Mouse (Mus musculus): ENCODE measurements at regions not wholly inside any gene's neighbourhood (a gene's known extent, or its start where the extent isn't known, plus 50 kb on each side); places are given as distances from the start of the nearest gene placed in this dataset.

DNA sequence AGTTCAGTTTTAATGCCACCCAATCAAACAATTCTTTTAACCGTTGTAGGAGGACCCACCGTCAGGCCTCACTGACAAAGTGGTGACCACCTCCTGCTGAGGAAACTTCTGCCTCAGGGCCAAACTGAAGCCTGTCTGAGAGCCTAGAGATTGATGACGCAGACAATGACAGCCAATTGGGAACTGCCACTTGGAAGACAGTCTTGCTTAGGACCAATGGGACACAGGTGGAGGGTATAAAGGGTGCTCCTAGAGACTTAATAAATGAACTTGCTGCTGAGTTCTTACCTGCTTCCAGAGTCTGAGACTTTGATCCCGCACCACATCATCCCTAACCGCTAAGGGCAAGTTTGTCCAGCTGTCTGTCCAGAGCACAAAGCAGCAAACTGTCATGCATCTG lies 80.0 kb downstream of the Tbx4 start:
- in situ Hi-C loops (cut with MboI, MseI): no loop called here

DNA sequence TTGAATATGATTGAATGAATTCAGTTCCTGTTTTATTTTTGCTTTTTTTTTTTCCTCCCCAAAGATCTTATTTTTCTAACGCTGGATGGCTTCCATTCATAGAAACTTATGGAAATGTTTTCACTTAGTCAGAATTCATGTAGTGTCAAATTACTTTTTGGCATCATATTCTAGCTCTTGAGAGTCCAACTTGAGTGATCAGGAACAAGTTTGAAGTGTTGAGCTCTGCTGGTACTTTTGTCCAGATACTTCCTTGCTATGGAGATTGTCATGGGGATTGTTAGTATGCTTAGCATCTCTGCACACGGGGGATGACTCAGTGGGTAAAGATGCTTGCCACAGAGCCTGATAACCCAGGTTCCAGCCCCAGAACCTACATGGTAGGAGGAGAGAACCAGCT lies 84.1 kb downstream of the Tbx4 start:
- in situ Hi-C loops (cut with MboI, MseI): loop anchor here in 1 of 2 experiments (5.0 kb wide), 1 partner anchor 118 kb away; the partner anchor contains the start of gene Gm11444

DNA sequence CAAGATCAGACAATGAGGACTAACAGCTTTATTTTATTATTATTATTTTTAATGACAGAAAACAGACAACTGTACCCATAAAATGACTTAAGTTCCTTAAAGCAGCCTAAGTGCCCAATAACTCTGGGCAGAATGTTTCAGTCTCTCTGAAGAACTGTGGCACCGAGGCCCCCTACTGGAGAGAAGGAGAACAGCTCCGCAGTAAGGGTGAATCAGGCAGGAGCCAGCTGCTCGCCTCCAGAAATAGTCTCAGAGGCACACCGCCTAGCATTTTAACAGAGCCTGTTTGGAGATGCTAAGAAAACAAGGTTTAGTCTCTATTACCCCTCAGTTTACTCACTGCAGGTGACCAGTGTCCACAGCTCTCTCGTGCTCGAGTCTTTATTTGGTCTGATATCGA lies 86.2 kb downstream of the Tbx4 start:
- in situ Hi-C loops (cut with MboI, MseI): loop anchor here in 1 of 2 experiments (5.0 kb wide), 1 partner anchor 120 kb away; the partner anchor contains the start of gene Gm11444

DNA sequence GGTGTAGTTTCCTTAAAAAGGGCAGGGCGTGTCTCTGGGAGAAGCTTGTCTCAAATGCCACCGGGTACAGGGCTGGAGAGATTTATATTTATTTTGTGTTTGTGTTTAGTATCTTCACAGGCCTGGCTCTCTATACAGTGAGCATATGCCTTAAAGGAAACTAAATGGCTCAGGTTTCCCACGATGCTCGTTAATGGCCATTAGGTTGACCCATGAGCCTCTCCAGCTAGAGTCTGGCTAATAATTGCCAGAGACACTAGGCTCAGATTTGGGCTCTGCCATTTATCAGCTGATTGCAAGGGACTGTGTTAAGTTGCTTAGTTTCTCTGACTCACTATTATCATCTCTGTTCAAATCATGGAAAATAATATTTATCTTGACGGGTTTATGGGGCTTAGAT lies 87.5 kb downstream of the Tbx4 start:
- in situ Hi-C loops (cut with MboI, MseI): loop anchor here in 1 of 2 experiments (5.0 kb wide), 1 partner anchor 121 kb away; the partner anchor contains the start of gene Gm11444

DNA sequence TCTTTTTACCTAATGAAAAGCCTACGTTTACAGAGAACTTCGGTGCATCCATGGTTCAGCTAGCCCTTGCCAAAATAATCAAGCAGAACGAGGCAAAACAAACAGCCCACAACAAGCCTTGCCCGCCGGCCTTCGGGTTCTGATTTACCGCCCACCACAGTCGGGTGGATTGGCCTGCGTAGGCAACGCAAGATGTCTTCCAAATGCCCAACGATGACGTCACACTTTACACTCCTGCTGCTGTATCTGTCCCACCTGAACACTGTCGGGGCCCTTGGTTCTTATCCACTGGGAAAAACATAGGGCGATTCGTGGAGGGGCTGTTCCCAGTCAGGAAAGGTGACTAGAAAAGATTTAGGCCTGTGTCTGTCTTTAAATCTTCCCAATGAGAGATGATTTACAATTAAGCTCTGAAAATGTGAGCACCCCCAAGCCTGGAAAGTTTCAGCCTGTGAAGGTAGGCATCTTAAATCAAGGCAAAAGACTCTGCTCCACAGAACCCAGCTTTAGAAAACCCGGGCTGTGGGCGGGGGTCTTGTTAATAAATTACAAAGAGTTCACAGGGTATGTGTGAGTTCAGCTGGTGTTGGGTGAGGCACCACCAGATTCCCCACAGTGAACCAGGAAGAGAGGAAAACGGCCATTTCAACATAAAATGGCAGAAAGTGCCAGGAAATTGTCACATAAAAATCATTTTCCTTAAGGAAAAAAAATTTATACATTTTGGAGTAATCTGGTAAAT lies 90.6 kb downstream of the Tbx4 start:
- in situ Hi-C loops (cut with MboI, MseI): loop anchor here in 1 of 2 experiments (5.0 kb wide), 1 partner anchor 125 kb away; the partner anchor contains the start of gene Gm11444

DNA sequence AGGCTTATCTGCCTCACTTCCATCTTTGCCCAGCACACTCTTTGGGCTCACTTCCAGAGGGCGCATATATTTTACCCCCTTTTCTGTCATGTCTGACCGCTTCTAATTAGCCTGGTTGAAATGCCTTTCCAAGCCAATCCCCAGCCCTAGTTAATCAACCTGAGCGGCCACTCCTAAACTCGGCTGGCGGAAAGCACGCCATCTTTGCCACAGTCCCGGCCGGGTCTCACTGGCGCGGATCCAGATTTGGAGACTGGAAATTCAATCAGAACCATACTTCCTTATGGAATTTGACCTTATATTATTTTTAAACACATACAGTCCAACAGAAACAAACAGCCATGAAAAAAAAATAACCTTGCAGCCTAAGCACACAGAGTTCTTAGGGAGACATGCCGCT lies 94.2 kb downstream of the Tbx4 start:
- in situ Hi-C loops (cut with MboI, MseI): no loop called here

DNA sequence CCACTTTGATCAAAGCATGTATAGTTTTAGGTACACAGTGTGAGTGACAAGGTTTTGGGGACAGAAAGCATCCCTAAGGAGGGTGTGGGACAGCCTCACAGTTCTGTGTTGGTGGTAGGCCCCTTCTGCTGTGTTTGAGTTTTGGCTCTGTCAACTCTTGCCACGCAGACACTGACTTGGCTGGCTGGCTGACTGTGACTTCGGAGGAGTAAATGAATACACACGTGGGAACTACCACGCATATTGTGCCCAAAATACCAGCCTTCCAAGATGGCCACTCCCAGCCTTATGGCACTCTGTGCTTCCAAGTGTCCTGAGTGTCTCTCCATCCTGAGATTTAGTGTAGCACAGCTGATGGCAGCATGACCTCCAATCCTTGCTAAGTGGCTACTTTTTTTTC lies 95.3 kb downstream of the Tbx4 start:
- in situ Hi-C loops (cut with MboI, MseI): no loop called here

DNA sequence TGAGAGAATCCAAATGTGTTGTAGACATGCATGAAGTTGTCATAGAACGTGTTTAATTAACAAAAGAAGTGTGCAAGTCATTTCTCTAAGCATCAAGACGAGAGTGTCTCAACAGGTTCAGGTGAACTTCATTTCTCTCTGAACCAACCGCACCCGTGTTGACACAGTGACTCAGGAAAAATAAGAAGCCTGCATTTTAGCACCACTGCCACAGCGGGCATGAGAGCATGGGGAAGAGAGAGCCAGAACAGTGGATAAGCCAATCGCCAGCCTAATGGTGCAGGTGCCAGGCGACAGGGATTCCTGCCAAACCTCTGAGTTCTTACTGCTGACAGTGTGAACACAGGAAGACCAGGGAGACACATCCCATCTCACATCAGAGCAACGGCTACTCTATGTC lies 100.1 kb downstream of the Tbx4 start:
- in situ Hi-C loops (cut with MboI, MseI): no loop called here

DNA sequence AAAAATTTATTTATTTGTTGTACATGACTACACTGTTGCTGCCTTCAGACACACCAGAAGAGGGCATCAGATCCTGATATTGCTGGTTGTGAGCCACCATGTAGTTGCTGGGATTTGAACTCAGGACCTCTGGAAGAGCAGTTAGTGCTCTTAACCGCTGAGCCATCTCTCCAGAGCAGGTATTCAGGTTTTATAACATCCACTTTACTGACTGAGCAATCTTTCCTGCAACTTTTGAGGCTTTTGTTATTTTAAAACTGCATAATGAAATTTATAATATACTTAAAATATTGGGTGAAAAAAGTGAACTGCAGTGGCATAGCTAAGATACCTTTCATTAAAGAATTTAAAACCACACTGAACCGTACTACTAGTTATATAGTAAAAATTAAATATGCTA lies 101.0 kb downstream of the Tbx4 start:
- in situ Hi-C loops (cut with MboI, MseI): no loop called here

DNA sequence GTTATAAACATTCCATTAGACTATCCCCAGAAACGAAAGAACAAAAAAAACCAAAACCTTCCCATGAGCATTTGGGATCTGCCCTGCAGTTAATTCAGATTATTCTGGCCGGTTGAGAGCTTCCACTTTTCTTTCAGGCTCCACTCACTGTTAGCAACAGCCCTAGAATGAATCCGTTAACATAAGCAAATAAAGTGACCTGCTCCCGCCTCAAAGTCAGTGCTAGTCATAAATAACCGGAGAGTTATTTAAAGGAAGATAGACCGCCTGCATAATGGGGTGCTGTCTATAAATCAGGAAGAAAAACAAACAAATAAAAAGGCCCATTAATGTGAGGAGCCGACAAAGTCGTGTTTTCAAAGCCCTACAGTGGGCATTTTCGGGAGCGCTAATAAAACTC lies 103.3 kb downstream of the Tbx4 start:
- in situ Hi-C loops (cut with MboI, MseI): no loop called here

DNA sequence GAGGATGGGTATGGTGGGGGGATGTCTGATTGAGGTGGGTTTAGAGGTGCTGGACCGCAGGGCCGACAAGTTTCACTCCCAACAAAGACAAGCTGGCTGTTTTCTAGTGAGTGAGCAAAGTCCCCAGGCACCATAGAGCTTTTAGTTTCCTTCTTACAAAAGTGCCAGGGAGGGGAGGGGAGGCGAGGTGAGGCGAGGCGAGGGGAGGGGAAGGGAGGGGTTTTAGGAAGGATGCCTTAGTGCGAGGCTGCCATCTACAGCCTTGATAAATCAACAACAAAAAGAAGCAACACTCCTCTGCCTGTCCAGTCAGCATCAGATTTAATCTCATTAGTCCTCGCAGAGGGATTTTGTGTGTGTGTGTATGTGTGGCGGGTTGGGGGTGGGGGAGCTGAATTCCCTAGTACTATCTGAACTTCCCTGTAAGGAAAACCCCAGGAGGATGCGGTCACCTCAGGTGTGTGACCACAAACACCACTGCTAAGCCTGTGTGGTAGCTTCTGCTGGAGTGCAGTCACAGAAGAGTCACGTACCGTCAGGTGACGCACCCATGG lies 103.8 kb downstream of the Tbx4 start:
- in situ Hi-C loops (cut with MboI, MseI): no loop called here

DNA sequence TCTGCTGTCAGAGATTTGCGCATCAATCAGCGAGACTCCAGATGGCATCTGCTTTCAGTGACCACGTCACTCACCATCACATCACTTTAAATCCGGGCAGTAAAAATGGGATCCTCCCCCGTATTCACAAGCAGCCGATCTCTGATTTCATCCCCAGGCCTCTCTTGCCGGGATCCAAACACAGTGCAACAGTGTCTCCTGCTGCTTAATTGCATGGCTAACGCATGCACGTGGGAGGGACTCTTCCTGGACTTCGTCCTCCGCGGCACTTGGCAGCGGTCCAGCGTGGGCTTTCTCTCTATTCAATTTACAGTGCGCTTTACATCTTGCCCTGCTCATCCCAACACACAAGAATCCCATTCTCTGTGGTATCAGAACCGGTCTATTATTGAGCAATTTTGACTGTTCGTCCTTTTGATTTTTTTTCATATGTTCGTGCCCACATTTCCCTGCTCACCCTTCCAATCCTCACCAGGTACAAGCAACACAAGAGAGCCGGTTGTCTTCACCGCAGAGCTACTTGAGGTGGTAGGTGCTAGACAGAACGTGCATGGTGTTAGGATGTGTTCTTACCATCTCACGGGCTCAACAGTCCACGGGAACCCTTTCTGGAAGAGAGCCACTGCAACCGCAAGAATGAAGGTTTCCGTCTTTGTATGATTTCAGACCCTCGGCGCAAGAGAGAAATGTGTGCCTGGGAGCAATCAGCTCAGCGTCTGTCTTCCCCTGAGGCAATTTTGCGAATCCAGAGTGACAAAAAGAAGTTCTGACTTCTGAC lies 109.3 kb downstream of the Tbx4 start:
- in situ Hi-C loops (cut with MboI, MseI): no loop called here

DNA sequence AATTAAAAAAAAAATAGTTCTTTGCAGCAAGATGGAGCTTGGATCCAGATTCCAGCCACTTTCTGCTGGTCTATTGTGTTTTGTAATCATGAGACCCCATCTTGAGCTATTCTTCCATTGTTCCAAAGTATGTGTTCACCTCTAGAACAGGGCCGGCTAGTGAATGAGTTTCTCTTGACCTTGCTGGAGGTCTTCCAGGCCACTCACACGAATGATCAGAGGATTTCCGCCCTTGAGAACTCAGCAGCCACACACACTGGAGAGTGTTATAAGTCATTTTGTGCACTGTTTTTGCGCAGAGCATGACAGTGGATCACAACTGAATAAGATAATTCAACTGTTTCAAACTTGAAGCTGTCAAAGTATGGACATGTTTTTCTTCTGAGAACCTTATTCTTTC lies 110.5 kb downstream of the Tbx4 start:
- in situ Hi-C loops (cut with MboI, MseI): no loop called here

DNA sequence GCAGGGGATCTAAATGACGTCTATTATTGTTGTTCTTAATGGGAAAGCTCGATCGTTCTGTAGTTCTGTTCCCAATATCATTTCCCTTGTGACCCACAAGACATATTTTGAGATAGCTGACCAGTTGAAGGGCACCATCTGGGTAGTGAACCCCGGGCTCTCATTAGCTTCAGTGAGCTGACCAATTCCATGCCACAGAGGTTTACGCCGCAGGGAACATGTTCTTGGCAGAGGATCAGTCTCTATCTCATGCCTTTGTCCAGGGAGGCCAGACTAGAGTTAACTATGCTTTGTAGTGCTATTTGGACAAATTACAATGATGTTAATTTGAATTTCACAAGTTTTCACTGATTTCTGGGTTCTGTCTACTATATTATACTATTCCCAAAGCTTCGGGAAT lies 117.1 kb downstream of the Tbx4 start:
- in situ Hi-C loops (cut with MboI, MseI): loop anchor here in 1 of 2 experiments (5.0 kb wide), 1 partner anchor 104 kb away; no protein-coding TSS in a partner anchor

DNA sequence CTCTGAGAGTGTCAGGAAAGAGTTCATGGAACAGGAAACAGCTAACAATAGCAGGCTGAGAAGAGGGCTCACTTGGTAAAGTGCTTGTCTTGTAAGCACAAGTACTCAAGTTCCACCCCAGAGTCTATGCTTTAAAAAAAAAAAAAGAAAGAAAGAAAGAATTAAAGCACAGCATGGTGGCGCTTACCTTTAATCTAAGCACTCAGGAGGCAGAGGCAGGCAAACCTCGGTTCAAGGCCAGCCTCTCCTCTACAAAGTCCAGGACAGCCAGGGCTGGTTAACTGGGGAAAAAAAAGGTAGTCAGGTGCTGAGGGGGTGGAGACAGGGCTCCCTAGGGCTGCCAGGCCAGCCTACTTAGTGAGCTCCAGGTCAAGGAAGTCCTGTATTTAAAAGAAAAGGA lies 119.1 kb downstream of the Tbx4 start:
- in situ Hi-C loops (cut with MboI, MseI): no loop called here

DNA sequence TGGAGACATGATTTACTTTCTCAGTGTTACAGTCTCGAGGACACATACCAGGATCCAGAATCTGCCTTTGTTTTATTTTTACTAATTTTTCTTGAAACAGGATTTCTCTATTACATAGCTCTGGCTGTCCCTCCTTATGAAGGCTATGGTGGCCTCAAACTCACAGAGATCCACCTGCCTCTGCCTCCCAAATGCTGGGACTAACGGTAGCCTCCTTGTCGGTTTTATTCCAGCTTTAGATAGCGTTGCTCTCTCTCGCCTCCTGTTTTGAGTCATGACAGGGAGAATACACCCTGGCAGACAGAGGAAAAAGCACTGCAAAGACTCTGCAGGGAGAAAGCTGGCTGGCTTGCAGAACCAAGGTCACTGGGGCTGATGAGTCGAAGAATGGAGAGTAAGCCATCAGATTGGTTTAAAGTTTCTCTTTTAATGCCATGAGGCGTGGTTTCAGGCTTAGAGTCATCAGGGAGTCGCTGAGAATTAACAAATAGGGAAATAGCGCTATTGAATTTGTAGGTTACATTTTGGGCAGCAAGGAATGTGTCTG lies 119.8 kb downstream of the Tbx4 start:
- in situ Hi-C loops (cut with MboI, MseI): no loop called here

DNA sequence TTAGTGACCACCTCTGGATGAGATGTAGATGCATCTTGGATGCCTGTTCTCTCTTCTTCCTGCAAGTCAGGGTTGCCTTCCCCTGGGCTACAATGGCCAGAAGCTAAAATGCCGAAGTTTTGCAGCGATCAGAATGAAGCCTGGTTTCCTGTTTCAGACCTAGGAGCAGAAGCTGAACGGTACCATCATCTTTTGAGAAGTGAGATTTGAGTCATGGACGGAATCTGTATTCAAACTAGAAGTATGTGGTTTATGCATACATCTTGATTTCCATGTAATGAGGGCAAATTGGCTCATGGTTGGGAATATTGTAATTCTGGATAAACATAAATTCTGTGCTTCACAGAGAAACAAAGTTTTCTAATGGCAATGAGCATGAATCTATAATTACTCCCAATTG lies 120.6 kb downstream of the Tbx4 start:
- in situ Hi-C loops (cut with MboI, MseI): no loop called here
